Mouse (Mus musculus): ENCODE results near the gene 1700010B08Rik. TPM values are rescaled to one million over a fixed set of nuclear protein-coding genes. Genes with fewer than 3 reads are reported as not detected.
"Not testable (repeated sequence)": the region's sequence is repeated elsewhere in the genome, so short reads cannot be mapped to it uniquely, and the experiment has no call there.

Gene 1700010B08Rik
- polyA plus RNA-seq, 1 experiment from 2014 or later = 0.13 TPM

- Histone ChIP-seq H3K4me3 (ENCODE audit: low read depth, low read length) (no peak overlapping the region), H3K36me3 (ENCODE audit: insufficient read depth, low read length) (peaks cover 32% of the 10 kb centered on the region), H3K9me3 (ENCODE audit: low read length) (no peaks in the 10 kb centered on the region), H3K9ac (replicated peaks; ENCODE audit: low read depth) (no peak overlapping the region), H3K4me1 (ENCODE audit: insufficient read depth, low read depth, low read length) (no peaks in the 10 kb centered on the region), H3K27me3 (replicated peaks; ENCODE audit: insufficient read depth, low read length) (no peaks in the 10 kb centered on the region), H3K4me2 (replicated peaks; ENCODE audit: low read depth, low read length) (no peak overlapping the region), H3K27ac (ENCODE audit: low read length) (no peak overlapping the region)
- WGBS = 52% methylated on average over 16 of the region's 16 CpGs
- ATAC-seq (0 out of 2 replicates have a peak, but pooled peaks have one; percentile 8), DNase-seq (ENCODE audit: low spot score) (no peak)
- no peak for TF ChIP-seq CTCF (IDR thresholded peaks at IDR 0.05)
- no peak for TF ChIP-seq EP300 (IDR thresholded peaks at IDR 0.05)
Measured at GRCm38 (mm10) chr2:173702096-173702866, 16.9 kb upstream of the 1700010B08Rik start.

GRCm38 (mm10) chr2:173702867-173703237, 16.4 kb upstream of the 1700010B08Rik start:
- no peaks in the 10 kb centered on the region for H3K27me3 ChIP-seq (replicated peaks; ENCODE audit: insufficient read depth, low read length)
- ATAC-seq (no peak), DNase-seq (ENCODE audit: low spot score) (no peak)
- no peak overlapping the region for H3K9ac ChIP-seq (replicated peaks; ENCODE audit: low read depth)
- H3K27ac ChIP-seq (ENCODE audit: low read length) = no peak overlapping the region
- H3K9me3 ChIP-seq (ENCODE audit: low read length) = no peaks in the 10 kb centered on the region
- H3K4me1 ChIP-seq (ENCODE audit: insufficient read depth, low read depth, low read length) = no peaks in the 10 kb centered on the region
- no peak overlapping the region for H3K4me2 ChIP-seq (replicated peaks; ENCODE audit: low read depth, low read length)
- 68% methylated on average over 12 of the region's 12 CpGs for WGBS
- H3K36me3 ChIP-seq (ENCODE audit: insufficient read depth, low read length) = peaks cover 27% of the 10 kb centered on the region
- TF ChIP-seq EP300 (IDR thresholded peaks at IDR 0.05) = no peak
- no peak for TF ChIP-seq CTCF (IDR thresholded peaks at IDR 0.05)
- H3K4me3 ChIP-seq (ENCODE audit: low read depth, low read length) = no peak overlapping the region

DNA sequence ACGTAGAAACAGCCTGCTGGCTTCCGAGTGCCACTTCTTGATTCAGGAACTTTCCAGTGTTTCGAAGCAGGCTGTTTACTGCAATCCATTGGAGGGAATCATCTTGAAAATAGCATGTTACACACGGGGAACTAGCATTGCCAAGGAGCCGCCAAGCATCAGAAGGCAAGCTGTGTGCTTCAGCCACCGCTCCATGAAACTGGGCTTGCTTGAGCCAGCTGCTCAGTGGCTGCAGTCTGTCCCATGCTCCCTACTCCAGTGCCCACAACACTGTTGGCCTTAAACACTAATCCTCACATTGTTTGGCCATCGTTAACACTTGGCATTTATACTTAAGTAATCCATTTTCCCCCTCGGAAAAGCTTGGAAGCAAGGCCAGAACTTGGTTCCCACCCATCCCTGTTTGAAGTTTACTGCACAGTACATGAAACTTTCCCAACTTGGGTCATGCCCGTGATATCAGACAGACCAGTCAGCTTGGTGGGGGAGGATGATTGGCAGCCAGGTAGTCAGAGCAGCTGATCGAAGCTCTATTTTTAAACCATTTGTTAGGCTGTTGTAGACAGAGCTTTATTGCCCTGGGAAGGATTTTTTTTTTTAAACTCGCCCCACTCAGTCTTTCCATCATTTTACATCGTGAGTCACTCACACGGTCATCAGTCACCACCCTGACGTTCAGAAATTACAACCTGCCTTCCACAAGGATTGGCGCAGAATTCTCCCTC, 13.2 kb upstream of the 1700010B08Rik start:
- DNase-seq (ENCODE audit: low spot score) (no peak), ATAC-seq (no peak)
- no peaks in the 10 kb centered on the region for H3K27me3 ChIP-seq (replicated peaks; ENCODE audit: insufficient read depth, low read length)
- H3K9ac ChIP-seq (replicated peaks; ENCODE audit: low read depth) = no peak overlapping the region
- TF ChIP-seq CTCF (IDR thresholded peaks at IDR 0.05) (no peak), EP300 (IDR thresholded peaks at IDR 0.05) (no peak)
- no peak overlapping the region for H3K4me3 ChIP-seq (ENCODE audit: low read depth, low read length)
- H3K4me1 ChIP-seq (ENCODE audit: insufficient read depth, low read depth, low read length) = no peaks in the 10 kb centered on the region
- H3K9me3 ChIP-seq (ENCODE audit: low read length) = no peaks in the 10 kb centered on the region
- no peak overlapping the region for H3K27ac ChIP-seq (ENCODE audit: low read length)
- H3K4me2 ChIP-seq (replicated peaks; ENCODE audit: low read depth, low read length) = no peak overlapping the region
- peaks cover 7% of the 10 kb centered on the region for H3K36me3 ChIP-seq (ENCODE audit: insufficient read depth, low read length)
- 84% methylated on average over 15 of the region's 15 CpGs for WGBS

DNA sequence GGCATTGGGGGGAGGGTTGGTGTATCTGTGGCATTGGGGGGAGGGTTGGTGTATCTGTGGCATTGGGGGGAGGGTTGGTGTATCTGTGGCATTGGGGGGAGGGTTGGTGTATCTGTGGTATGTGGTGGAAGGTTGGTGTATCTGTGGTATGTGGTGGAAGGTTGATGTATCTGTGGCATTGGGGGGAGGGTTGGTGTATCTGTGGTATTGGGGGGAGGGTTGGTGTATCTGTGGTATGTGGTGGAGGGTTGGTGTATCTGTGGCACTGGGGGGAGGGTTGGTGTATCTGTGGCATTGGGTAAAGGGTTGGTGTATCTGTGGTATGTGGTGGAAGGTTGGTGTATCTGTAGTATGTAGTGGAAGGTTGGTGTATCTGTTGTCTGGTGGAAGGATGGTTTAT, 11.6 kb upstream of the 1700010B08Rik start:
- not testable (repeated sequence) for H3K4me3 ChIP-seq (ENCODE audit: low read depth, low read length); H3K9me3 ChIP-seq (ENCODE audit: low read length); H3K27ac ChIP-seq (ENCODE audit: low read length); H3K4me1 ChIP-seq (ENCODE audit: insufficient read depth, low read depth, low read length); DNase-seq (ENCODE audit: low spot score); H3K4me2 ChIP-seq (replicated peaks; ENCODE audit: low read depth, low read length); ATAC-seq; H3K36me3 ChIP-seq (ENCODE audit: insufficient read depth, low read length); H3K9ac ChIP-seq (replicated peaks; ENCODE audit: low read depth); H3K27me3 ChIP-seq (replicated peaks; ENCODE audit: insufficient read depth, low read length)

DNA sequence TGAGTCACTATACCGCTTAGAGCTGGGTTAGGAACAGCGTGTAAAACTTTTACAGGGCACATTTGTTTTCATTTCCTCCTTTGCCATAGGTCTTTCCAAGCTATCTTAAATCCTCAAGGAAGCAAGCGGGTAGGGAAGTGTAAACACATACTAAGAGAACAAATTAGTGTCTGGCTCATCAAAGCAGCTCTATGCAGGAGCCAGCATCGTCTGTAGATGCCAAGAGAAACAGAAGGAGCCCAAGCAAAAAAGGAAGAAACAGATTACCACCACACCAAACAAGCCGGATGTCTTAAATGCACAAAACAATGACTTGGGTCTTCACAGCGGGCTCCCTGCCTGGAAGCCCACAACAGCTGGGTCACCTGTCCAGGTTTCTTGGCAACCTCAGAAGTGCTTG, 9.0 kb upstream of the 1700010B08Rik start:
- TF ChIP-seq CTCF (IDR thresholded peaks at IDR 0.05) = no peak
- no peak for TF ChIP-seq EP300 (IDR thresholded peaks at IDR 0.05)
- Histone ChIP-seq H3K36me3 (ENCODE audit: insufficient read depth, low read length) (no peaks in the 10 kb centered on the region; the same call in 1 of the 2 replicates), H3K27me3 (replicated peaks; ENCODE audit: insufficient read depth, low read length) (no peaks in the 10 kb centered on the region), H3K4me2 (replicated peaks; ENCODE audit: low read depth, low read length) (no peak overlapping the region), H3K9me3 (ENCODE audit: low read length) (no peaks in the 10 kb centered on the region), H3K9ac (replicated peaks; ENCODE audit: low read depth) (no peak overlapping the region), H3K27ac (ENCODE audit: low read length) (no peak overlapping the region), H3K4me1 (ENCODE audit: insufficient read depth, low read depth, low read length) (no peaks in the 10 kb centered on the region), H3K4me3 (ENCODE audit: low read depth, low read length) (no peak overlapping the region)
- ATAC-seq (no peak), DNase-seq (ENCODE audit: low spot score) (no peak)
- 51% methylated on average over 6 of the region's 6 CpGs for WGBS

DNA sequence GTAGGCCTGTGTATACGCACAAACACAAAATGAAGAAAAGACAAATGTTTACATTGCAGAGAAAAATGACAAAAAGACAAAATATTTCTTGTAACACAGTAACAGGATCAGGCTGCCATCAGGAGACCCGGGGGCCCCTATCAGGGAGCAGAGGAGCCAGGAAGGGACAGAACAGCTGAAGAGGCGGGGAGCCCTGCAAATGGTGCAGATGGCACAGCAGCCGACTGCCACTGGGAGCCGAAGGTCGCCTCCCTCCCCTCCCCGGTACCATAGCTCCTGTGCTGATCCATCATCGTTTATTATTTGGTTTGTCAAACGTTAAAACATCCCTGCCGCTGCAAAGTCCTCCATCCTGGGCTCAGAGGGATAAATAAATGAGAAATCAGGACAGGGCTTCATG, 6.6 kb upstream of the 1700010B08Rik start:
- H3K4me2 ChIP-seq (replicated peaks; ENCODE audit: low read depth, low read length) = no peak overlapping the region
- WGBS = 23% methylated on average over 9 of the region's 10 CpGs
- no peak overlapping the region for H3K27ac ChIP-seq (ENCODE audit: low read length)
- DNase-seq (ENCODE audit: low spot score) (no peak), ATAC-seq (no peak)
- no peaks in the 10 kb centered on the region for H3K9me3 ChIP-seq (ENCODE audit: low read length)
- H3K4me3 ChIP-seq (ENCODE audit: low read depth, low read length) = no peak overlapping the region
- no peaks in the 10 kb centered on the region for H3K27me3 ChIP-seq (replicated peaks; ENCODE audit: insufficient read depth, low read length)
- H3K9ac ChIP-seq (replicated peaks; ENCODE audit: low read depth) = no peak overlapping the region
- no peaks in the 10 kb centered on the region for H3K4me1 ChIP-seq (ENCODE audit: insufficient read depth, low read depth, low read length)
- no peaks in the 10 kb centered on the region; the same call in 1 of the 2 replicates for H3K36me3 ChIP-seq (ENCODE audit: insufficient read depth, low read length)
- TF ChIP-seq EP300 (IDR thresholded peaks at IDR 0.05) = no peak
- no peak for TF ChIP-seq CTCF (IDR thresholded peaks at IDR 0.05)

All from lung, postnatal 0 days (tissue).